Mouse (Mus musculus) limb, embryonic 14.5 days (tissue): Measurements from ENCODE around the gene Ilf3. TPM values are rescaled to one million over a fixed set of nuclear protein-coding genes. Genes with fewer than 3 reads are reported as not detected.

Experiments used
- ATAC-seq: fragments of 200-750 bp; cut with Nextera tagmentation; 2 replicates; pipeline ENCODE4 v1.8.0; 2017; ENCODE audit warnings: low read depth, moderate number of reproducible peaks, moderate TSS enrichment; ENCODE audit not compliant: low FRiP score
- DNase-seq: peaks from one replicate; pipeline ENCODE4 v3.0.0-alpha.2; 2015; ENCODE audit warnings: low spot score
- H3K27ac ChIP-seq: fragments of 300-500 bp; sonication (generic); replicated peaks from 2 replicates; pipeline ENCODE4 v1.5.1; 2014; ENCODE audit warnings: low read depth, mild to moderate bottlenecking, low read length, moderate library complexity, mixed read lengths
- H3K27me3 ChIP-seq: fragments of 300-500 bp; sonication (generic); 2 replicates; pipeline ENCODE4 v1.6.1; 2014; ENCODE audit warnings: low read length, mixed read lengths; ENCODE audit not compliant: control insufficient read depth, insufficient read depth
- H3K36me3 ChIP-seq: fragments of 300-500 bp; sonication (generic); 2 replicates; pipeline ENCODE4 v1.6.1; 2014; ENCODE audit warnings: mild to moderate bottlenecking, low read length, moderate library complexity, mixed read lengths; ENCODE audit not compliant: control insufficient read depth, insufficient read depth
- H3K4me1 ChIP-seq: fragments of 300-500 bp; sonication (generic); 2 replicates; pipeline ENCODE4 v1.6.1; 2014; ENCODE audit warnings: antibody characterized with exemption, low read length, mixed read lengths; ENCODE audit not compliant: control insufficient read depth, insufficient read depth
- H3K4me2 ChIP-seq: fragments of 300-500 bp; sonication (generic); replicated peaks from 2 replicates; pipeline ENCODE4 v1.6.1; 2014; ENCODE audit warnings: low read depth, mild to moderate bottlenecking, low read length, moderate library complexity; ENCODE audit not compliant: severe bottlenecking
- H3K4me3 ChIP-seq: fragments of 300-500 bp; sonication (generic); replicated peaks from 2 replicates; pipeline ENCODE4 v1.5.1; 2014; ENCODE audit warnings: low read length
- H3K9ac ChIP-seq: fragments of 300-500 bp; sonication (generic); 2 replicates; pipeline ENCODE4 v1.6.1; 2014; ENCODE audit warnings: mild to moderate bottlenecking, low read depth, low read length, moderate library complexity; ENCODE audit not compliant: severe bottlenecking
- H3K9me3 ChIP-seq: fragments of 300-500 bp; sonication (generic); 2 replicates; pipeline ENCODE4 v1.6.1; 2016; ENCODE audit warnings: low read length; ENCODE audit not compliant: control insufficient read depth
- POLR2A ChIP-seq: fragments of 200-500 bp; IDR thresholded peaks from 2 replicates; pipeline ENCODE4 v1.8.0; 2012; ENCODE audit warnings: inconsistent platforms, mild to moderate bottlenecking, moderate library complexity, borderline replicate concordance; ENCODE audit not compliant: insufficient read depth, insufficient read length; ENCODE audit errors: extremely low read depth
- WGBS: fragments of 180-500 bp; shearing (Covaris S2); extraction: QIAGEN DNeasy Blood & Tissue Kit; methylation state at CpG from one replicate; pipeline ENCODE4 v1.1.7; 2014; 5-methylcytosine and 5-hydroxymethylcytosine counted together
- polyA plus RNA-seq, 2 experiments: library from polyadenylated mRNA; depleted of rRNA in 1 of 2; stranded (reverse) in 1 of 2; unstranded in 1 of 2; fragments of >200 nt; fragmentation: Nextera tagmentation in 1 of 2; extraction: Ambion mirVana in 1 of 2; gene quantifications; 2 replicates each; pipeline versions ENCODE4 v1.2.1 to v1.2.3; 2012 to 2014

Gene Ilf3
- polyA plus RNA-seq, 2 experiments: 174 to 180 TPM

DNA sequence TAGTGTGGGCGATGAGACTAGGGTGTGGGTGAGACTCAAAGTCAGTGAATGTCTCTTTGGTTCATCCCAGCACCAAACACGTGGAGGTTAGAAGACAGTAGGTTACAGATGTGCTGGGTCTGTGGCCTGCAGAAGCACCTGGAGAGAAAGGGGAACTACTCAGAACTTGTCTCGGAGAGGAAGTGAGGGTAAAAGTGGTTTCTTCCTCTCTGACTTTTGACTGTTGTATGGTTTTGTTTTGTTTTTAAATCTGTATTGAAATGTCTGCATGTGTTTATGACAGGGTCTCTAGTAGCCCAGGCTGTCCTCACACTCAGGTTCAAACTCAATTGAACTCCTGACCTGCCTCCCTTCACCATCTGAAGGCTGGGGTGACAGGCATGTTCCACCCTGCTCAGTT, 39.6 kb upstream of the Ilf3 start:
- Histone ChIP-seq H3K9me3 (no peaks in the 10 kb centered on the region; the same call in 1 of the 2 replicates), H3K4me3 (no peak overlapping the region), H3K27me3 (no peaks in the 10 kb centered on the region), H3K4me1 (peaks cover 3% of the 10 kb centered on the region; the same call in 1 of the 2 replicates), H3K4me2 (no peak overlapping the region), H3K27ac (no peak overlapping the region), H3K36me3 (0 out of 2 replicates have a peak, but pooled peaks cover 6% of the 10 kb centered on the region), H3K9ac (no peak overlapping the region)
- TF ChIP-seq POLR2A: no peak
- DNase-seq: no peak
- WGBS: 77% methylated on average over 3 of the region's 3 CpGs
- ATAC-seq: no peak

DNA sequence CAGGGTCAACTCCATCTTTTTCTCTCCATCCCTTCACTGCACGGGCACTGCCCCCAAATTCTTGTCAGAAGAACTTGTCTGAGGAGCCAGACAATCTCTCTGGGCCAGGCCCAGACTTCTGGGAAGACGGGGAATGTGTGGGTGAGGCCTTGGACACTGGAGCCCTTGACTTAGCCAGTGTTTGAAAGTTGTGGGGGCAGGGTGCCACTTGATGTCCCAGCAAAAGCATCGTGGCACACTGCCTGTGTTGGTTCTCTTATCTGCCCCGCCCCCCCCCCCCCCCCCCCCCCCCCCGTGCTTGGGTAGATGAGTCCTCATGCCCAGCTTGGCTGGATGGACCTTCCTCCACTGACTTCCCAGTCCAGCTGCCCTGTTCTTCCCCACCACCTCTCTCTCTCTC, 38.6 kb upstream of the Ilf3 start:
- H3K9me3 ChIP-seq: no peaks in the 10 kb centered on the region; the same call in 1 of the 2 replicates
- WGBS: 84% methylated on average over 2 of the region's 5 CpGs
- no peak overlapping the region for H3K27ac ChIP-seq
- H3K36me3 ChIP-seq: 0 out of 2 replicates have a peak, but pooled peaks cover 6% of the 10 kb centered on the region
- no peak for TF ChIP-seq POLR2A
- no peak overlapping the region for H3K4me3 ChIP-seq
- H3K4me2 ChIP-seq: no peak overlapping the region
- ATAC-seq (no peak), DNase-seq (no peak)
- no peaks in the 10 kb centered on the region for H3K27me3 ChIP-seq
- H3K9ac ChIP-seq: no peak overlapping the region
- H3K4me1 ChIP-seq: peaks cover 3% of the 10 kb centered on the region; the same call in 1 of the 2 replicates

DNA sequence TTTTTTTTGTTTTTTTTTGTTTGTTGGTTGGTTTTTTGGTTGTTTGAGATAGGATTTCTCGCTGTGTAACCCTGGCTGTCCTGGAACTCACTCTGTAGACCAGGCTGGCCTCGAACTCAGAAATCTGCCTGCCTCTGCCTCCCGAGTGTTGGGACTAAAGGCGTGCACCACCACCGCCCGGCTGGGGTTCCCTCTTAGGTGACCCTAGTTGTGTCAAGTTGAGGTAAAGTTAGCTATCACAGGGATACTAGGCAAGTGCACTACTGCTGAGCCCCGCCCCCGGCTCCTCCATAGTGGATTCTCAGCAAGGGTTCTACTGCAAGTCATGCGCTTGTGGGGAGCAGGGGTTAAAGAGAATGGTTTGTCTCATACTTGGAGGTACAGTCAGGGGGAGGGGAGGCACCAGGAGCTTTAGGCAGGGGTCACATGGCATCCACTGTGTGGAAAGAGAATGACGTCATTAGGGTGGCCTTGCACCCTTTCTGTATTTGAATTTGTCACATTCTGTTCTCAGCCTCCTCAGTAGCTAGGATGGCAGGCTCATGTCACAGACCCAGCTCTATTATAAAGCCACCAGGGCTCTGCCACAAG, 37.9 kb upstream of the Ilf3 start:
- 89% methylated on average over 10 of the region's 10 CpGs for WGBS
- no peak overlapping the region for H3K27ac ChIP-seq
- peaks cover 3% of the 10 kb centered on the region; the same call in 1 of the 2 replicates for H3K4me1 ChIP-seq
- TF ChIP-seq POLR2A: no peak
- H3K36me3 ChIP-seq: 0 out of 2 replicates have a peak, but pooled peaks cover 3% of the 10 kb centered on the region
- H3K4me3 ChIP-seq: no peak overlapping the region
- no peaks in the 10 kb centered on the region for H3K27me3 ChIP-seq
- ATAC-seq (no peak), DNase-seq (no peak)
- no peak overlapping the region for H3K9ac ChIP-seq
- H3K9me3 ChIP-seq: no peaks in the 10 kb centered on the region; the same call in 1 of the 2 replicates
- no peak overlapping the region for H3K4me2 ChIP-seq

DNA sequence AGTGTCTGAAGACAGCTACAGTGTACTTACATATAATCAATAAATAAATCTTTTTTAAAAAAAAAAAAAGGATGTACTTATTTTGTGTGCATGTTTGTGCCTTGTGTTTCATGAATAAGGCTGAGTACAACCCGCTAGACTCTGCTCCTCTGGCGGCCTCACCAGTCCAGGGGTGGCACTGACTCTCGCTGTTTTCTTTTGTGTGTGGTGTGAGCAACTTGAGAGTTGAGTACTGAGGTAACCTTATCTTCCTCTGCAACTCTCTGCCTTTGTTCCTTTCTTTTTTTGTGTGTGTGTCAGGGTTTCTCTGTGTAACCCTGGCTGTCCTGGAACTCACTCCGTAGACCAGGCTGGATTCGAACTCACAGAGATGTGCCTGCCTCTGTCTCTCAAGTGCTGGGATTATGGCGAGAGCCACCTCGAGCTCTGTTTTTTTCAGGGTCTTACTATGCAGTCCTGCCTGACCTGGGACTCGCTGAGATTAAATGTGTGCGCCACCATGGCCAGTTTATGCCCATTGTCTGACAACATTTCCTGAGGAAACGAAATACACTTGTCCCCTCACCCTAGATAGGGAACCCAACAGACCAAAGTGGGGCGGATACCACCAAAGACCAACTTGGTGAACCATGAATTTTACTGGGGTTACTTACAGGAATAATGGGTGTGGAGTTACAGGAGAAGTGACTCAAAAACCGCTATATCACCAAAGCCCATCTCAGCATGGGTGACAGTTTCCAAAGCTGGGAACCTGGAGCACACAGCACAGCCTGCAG, 36.1 kb upstream of the Ilf3 start:
- DNase-seq (no peak), ATAC-seq (no peak)
- Histone ChIP-seq H3K27me3 (no peaks in the 10 kb centered on the region), H3K27ac (no peak overlapping the region), H3K4me3 (no peak overlapping the region), H3K4me1 (peaks cover 3% of the 10 kb centered on the region; the same call in 1 of the 2 replicates), H3K36me3 (0 out of 2 replicates have a peak, but pooled peaks cover under 1% of the 10 kb centered on the region), H3K9me3 (no peaks in the 10 kb centered on the region; the same call in 1 of the 2 replicates), H3K9ac (no peak overlapping the region), H3K4me2 (no peak overlapping the region)
- WGBS: 89% methylated on average over 12 of the region's 12 CpGs
- TF ChIP-seq POLR2A: no peak
